Mouse (Mus musculus): ENCODE data around the gene Agap1. TPM values are rescaled to one million over a fixed set of nuclear protein-coding genes. Genes with fewer than 3 reads are reported as not detected.
A peak's percentile ranks its signal among the peaks of the same experiment; 100 is the strongest.

Gene Agap1
- polyA plus RNA-seq, 1 experiment from 2014 or later: 4.2 TPM

DNA sequence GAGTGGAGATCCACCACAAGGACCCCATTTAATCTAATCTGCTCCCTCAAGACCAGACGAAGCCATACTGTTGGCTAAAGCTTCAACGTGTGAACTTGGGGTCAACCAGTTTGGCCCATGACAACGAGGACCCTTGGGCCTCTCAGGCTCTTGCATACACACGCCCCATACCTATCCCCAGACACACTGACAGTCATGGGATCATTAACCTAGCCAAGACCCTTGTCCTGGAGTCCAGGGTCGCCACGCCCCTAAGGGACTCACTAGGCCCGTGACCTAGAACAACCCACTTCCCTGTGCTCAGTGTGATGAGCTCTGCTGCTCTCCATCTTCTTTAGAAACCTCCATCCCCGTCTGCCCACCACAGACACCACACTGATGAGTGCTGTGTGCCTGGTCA is 429.7 kb downstream of the Agap1 start:
- H3K9ac ChIP-seq (ENCODE audit: low read length): no peak overlapping the region
- H3K9me3 ChIP-seq (ENCODE audit: control insufficient read depth, low read length): no peaks in the 10 kb centered on the region
- TF ChIP-seq CTCF (IDR thresholded peaks at IDR 0.05; ENCODE audit: low read depth): no peak
- TF ChIP-seq EP300 (optimal IDR thresholded peaks at IDR 0.05): no peak
- DNase-seq (ENCODE audit: low spot score): no peak
- no peaks in the 10 kb centered on the region for H3K27me3 ChIP-seq (ENCODE audit: control insufficient read depth, insufficient read depth, low read length)
- peaks cover 3% of the 10 kb centered on the region; the same call in 1 of the 2 replicates for H3K36me3 ChIP-seq (ENCODE audit: control insufficient read depth, insufficient read depth, low read length)
- H3K4me3 ChIP-seq (ENCODE audit: low read depth, low read length): no peak overlapping the region
- H3K27ac ChIP-seq (replicated peaks): no peak overlapping the region
- H3K4me1 ChIP-seq (replicated peaks; ENCODE audit: control insufficient read depth, insufficient read depth): no peaks in the 10 kb centered on the region
- 86% methylated on average over 8 of the region's 8 CpGs for WGBS
- ATAC-seq (ENCODE audit: low FRiP score, low TSS enrichment): no peak
- no peak overlapping the region for H3K4me2 ChIP-seq (replicated peaks; ENCODE audit: low read depth)

DNA sequence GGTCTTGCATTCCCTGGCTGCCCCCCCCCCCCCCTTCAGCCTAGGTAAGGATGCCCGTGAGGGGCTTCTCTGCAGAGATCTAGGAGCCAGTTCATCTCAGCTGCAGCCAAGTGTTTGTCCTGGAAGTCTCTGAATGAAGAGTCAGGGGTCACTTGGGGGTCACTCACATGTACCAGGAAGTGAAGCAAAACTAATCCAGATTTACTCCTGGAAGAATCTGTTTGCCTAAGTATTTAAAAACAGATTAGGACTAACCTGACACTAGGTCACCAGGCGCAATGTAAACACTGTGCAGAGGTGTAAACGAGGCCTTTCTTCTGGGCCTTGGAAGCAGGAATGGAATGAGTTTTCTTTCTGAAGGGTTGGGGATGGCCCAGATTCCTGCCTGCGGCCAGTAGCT is 431.1 kb downstream of the Agap1 start:
- Histone ChIP-seq H3K27ac (replicated peaks) (no peak overlapping the region), H3K4me1 (replicated peaks; ENCODE audit: control insufficient read depth, insufficient read depth) (no peaks in the 10 kb centered on the region), H3K9ac (ENCODE audit: low read length) (no peak overlapping the region), H3K27me3 (ENCODE audit: control insufficient read depth, insufficient read depth, low read length) (no peaks in the 10 kb centered on the region), H3K4me2 (replicated peaks; ENCODE audit: low read depth) (no peak overlapping the region), H3K4me3 (ENCODE audit: low read depth, low read length) (no peak overlapping the region), H3K36me3 (ENCODE audit: control insufficient read depth, insufficient read depth, low read length) (peaks cover 6% of the 10 kb centered on the region; the same call in 1 of the 2 replicates), H3K9me3 (ENCODE audit: control insufficient read depth, low read length) (no peaks in the 10 kb centered on the region)
- peak; percentile 84 for ATAC-seq (ENCODE audit: low FRiP score, low TSS enrichment)
- DNase-seq (ENCODE audit: low spot score): peak; percentile 50
- TF ChIP-seq EP300 (optimal IDR thresholded peaks at IDR 0.05) (no peak), CTCF (IDR thresholded peaks at IDR 0.05; ENCODE audit: low read depth) (no peak)
- 29% methylated on average over 4 of the region's 4 CpGs for WGBS

DNA sequence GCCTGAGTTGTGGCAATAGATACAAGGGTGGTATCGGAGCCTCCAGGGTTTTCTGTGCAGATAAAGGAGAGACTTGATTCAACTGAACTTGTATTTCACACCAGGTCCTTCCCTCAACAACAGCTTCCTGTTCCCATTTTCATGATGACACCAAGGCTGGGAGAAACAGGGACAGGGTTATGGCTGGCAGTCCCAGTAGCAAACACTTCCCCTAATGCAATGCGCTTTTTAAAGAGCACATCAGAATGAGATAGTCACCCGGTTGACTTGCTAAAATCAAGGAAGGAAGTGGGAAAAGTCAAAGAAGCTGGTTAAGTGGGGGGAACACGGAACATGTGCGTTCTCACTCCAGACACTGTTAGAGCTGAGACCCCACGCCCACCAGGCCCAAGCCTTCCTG is 436.8 kb downstream of the Agap1 start:
- H3K36me3 ChIP-seq (ENCODE audit: control insufficient read depth, insufficient read depth, low read length): peaks cover 6% of the 10 kb centered on the region; the same call in 1 of the 2 replicates
- DNase-seq (ENCODE audit: low spot score): no peak
- H3K9me3 ChIP-seq (ENCODE audit: control insufficient read depth, low read length): no peaks in the 10 kb centered on the region
- no peaks in the 10 kb centered on the region for H3K27me3 ChIP-seq (ENCODE audit: control insufficient read depth, insufficient read depth, low read length)
- H3K9ac ChIP-seq (ENCODE audit: low read length): no peak overlapping the region
- H3K27ac ChIP-seq (replicated peaks): no peak overlapping the region
- ATAC-seq (ENCODE audit: low FRiP score, low TSS enrichment): no peak
- H3K4me2 ChIP-seq (replicated peaks; ENCODE audit: low read depth): no peak overlapping the region
- 82% methylated on average over 6 of the region's 6 CpGs for WGBS
- H3K4me1 ChIP-seq (replicated peaks; ENCODE audit: control insufficient read depth, insufficient read depth): no peaks in the 10 kb centered on the region
- H3K4me3 ChIP-seq (ENCODE audit: low read depth, low read length): no peak overlapping the region
- TF ChIP-seq EP300 (optimal IDR thresholded peaks at IDR 0.05) (no peak), CTCF (IDR thresholded peaks at IDR 0.05; ENCODE audit: low read depth) (no peak)

DNA sequence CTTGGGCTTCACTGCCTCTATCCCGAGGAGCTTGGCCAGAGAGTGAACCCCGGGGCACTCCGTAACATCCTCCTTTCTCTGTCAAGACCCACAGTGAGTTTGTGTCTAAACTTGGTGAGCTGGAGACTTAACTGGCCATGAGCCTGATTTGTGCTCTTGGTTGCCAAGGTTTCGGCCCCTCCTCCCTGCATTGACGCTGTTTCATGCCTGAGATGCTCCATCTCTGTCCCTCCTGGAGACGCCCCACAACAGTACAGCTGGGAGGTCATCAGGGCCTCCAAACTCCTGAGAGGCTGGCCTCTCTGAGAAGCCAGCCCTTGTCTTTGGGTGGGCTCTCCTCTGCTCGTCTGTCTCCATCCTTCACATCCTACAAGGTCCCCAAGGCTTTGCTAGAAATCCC is 437.7 kb downstream of the Agap1 start:
- WGBS: 60% methylated on average over 7 of the region's 7 CpGs
- TF ChIP-seq EP300 (optimal IDR thresholded peaks at IDR 0.05) (no peak), CTCF (IDR thresholded peaks at IDR 0.05; ENCODE audit: low read depth) (no peak)
- Histone ChIP-seq H3K4me3 (ENCODE audit: low read depth, low read length) (no peak overlapping the region), H3K4me1 (replicated peaks; ENCODE audit: control insufficient read depth, insufficient read depth) (no peaks in the 10 kb centered on the region), H3K27me3 (ENCODE audit: control insufficient read depth, insufficient read depth, low read length) (no peaks in the 10 kb centered on the region), H3K27ac (replicated peaks) (no peak overlapping the region), H3K36me3 (ENCODE audit: control insufficient read depth, insufficient read depth, low read length) (peaks cover 6% of the 10 kb centered on the region; the same call in 1 of the 2 replicates), H3K9me3 (ENCODE audit: control insufficient read depth, low read length) (no peaks in the 10 kb centered on the region), H3K9ac (ENCODE audit: low read length) (no peak overlapping the region), H3K4me2 (replicated peaks; ENCODE audit: low read depth) (no peak overlapping the region)
- ATAC-seq (ENCODE audit: low FRiP score, low TSS enrichment) (no peak), DNase-seq (ENCODE audit: low spot score) (no peak)

DNA sequence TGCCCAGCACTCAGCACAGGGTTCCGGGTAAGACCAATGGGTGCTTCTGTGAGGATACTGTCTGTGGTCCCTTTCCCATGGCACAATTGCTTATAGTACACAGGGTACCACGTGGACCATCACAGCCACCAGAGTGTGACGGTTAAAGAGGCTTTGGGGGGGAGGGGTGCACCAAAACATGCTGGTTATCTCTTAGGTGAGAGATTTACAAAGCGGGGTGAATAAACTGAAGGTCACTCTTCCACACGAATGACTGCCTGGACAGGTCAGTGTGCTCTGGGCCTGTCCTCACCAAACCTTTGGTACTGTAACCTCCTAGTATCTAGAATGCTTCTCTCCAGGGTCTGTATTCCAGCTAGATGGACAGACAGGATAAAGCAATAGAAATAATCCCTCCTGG is 441.2 kb downstream of the Agap1 start:
- DNase-seq (ENCODE audit: low spot score): no peak
- Histone ChIP-seq H3K9ac (ENCODE audit: low read length) (no peak overlapping the region), H3K9me3 (ENCODE audit: control insufficient read depth, low read length) (no peaks in the 10 kb centered on the region), H3K36me3 (ENCODE audit: control insufficient read depth, insufficient read depth, low read length) (no peaks in the 10 kb centered on the region), H3K4me2 (replicated peaks; ENCODE audit: low read depth) (no peak overlapping the region), H3K4me3 (ENCODE audit: low read depth, low read length) (no peak overlapping the region), H3K27me3 (ENCODE audit: control insufficient read depth, insufficient read depth, low read length) (no peaks in the 10 kb centered on the region), H3K4me1 (replicated peaks; ENCODE audit: control insufficient read depth, insufficient read depth) (no peaks in the 10 kb centered on the region), H3K27ac (replicated peaks) (no peak overlapping the region)
- no peak for ATAC-seq (ENCODE audit: low FRiP score, low TSS enrichment)
- 86% methylated on average over 5 of the region's 5 CpGs for WGBS
- TF ChIP-seq CTCF (IDR thresholded peaks at IDR 0.05; ENCODE audit: low read depth): no peak

DNA sequence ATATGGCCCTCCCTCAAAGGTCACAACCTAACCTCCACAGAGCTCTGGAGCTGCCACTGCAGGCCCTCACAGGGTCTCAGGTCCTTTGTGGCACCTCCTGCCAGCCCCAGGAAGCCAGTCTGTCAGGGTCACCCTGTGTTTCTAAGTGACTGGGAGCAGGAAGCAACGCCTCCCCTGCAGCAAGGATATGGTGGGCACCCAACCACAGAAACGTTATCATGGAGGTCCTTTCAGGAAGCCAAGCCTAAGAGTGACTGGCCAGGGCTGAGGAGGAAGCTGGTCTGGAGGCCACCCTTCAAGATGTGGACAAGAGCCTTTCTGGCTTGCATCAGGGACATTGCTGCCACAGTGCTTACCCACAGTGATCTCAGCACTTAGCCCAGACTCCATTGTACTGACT is 444.4 kb downstream of the Agap1 start:
- H3K4me3 ChIP-seq (ENCODE audit: low read depth, low read length): no peak overlapping the region
- ATAC-seq (ENCODE audit: low FRiP score, low TSS enrichment): no peak
- DNase-seq (ENCODE audit: low spot score): no peak
- H3K4me1 ChIP-seq (replicated peaks; ENCODE audit: control insufficient read depth, insufficient read depth): no peaks in the 10 kb centered on the region
- H3K4me2 ChIP-seq (replicated peaks; ENCODE audit: low read depth): no peak overlapping the region
- no peak for TF ChIP-seq EP300 (optimal IDR thresholded peaks at IDR 0.05)
- TF ChIP-seq CTCF (IDR thresholded peaks at IDR 0.05; ENCODE audit: low read depth): no peak
- H3K27me3 ChIP-seq (ENCODE audit: control insufficient read depth, insufficient read depth, low read length): no peaks in the 10 kb centered on the region
- no peak overlapping the region for H3K27ac ChIP-seq (replicated peaks)
- no peak overlapping the region for H3K9ac ChIP-seq (ENCODE audit: low read length)
- no peaks in the 10 kb centered on the region for H3K9me3 ChIP-seq (ENCODE audit: control insufficient read depth, low read length)
- no peaks in the 10 kb centered on the region for H3K36me3 ChIP-seq (ENCODE audit: control insufficient read depth, insufficient read depth, low read length)
- WGBS: 68% methylated on average over 2 of the region's 2 CpGs

Measured in stomach, postnatal 0 days (tissue).